Mouse (Mus musculus): ENCODE results near the gene Kndc1.

DNA sequence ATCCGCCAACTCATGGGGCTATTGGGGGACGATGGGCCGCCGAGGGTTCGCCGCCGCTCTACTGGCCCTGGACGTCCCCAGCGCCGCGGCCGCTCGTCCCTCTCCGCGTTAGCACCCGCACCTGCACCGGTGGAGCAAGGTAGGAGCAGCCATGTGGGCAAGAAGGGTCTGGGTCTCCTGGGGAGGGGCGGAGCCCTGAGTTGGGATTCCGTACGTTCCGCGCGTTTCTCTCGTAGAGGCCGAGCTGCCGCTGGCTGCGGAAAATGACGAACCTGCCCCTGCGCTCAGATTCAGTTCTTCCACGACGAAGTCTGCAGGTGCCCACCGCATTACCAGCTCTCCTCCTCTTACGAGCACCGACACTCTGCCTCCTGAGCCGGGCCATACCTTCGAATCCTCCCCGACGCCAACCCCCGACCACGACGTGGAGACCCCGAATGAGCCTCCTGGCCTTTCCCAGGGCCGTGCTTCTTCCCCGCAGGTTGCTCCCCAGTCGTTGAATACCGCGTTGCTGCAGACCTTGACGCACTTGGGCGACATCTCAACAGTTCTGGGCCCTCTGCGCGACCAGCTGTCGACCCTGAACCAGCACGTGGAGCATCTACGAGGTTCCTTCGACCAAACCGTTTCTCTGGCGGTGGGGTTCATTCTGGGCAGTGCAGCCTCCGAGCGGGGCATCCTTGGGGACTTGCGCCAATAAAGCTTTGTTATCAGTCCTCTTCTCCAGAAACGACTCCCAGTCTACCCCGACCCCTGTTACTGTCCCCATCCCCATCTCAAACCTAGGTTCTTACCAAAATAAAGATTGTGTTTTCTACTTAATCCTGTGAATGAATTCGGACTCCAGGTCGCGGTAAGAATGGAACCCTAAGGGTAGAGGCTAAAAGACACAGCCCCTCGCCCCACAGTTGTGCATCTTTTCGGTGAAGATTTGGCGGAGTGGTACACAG lies 50.1 kb downstream of the Kndc1 start:
- no peak for TF ChIP-seq POLR2A (IDR thresholded peaks at IDR 0.05; ENCODE audit: insufficient read depth, low read depth, low read length)
- TF ChIP-seq CTCF (IDR thresholded peaks at IDR 0.05; ENCODE audit: insufficient read depth, low read depth, low read length) = no peak

All from olfactory bulb, adult 2 months (tissue).